Mouse (Mus musculus) bone marrow, adult 2 months (tissue): ENCODE measurements at regions not wholly inside any gene's neighbourhood (a gene's known extent, or its start where the extent isn't known, plus 50 kb on each side); places are given as distances from the start of the nearest gene placed in this dataset.

Experiments
- CTCF ChIP-seq: fragments of 200-500 bp; IDR thresholded peaks from 2 replicates; pipeline ENCODE4 v1.5.1; 2011; ENCODE audit warnings: low read length, control low read depth; ENCODE audit not compliant: control insufficient read depth, insufficient read depth
- POLR2A ChIP-seq: fragments of 200-500 bp; IDR thresholded peaks from 2 replicates; pipeline ENCODE4 v1.6.1; 2011; ENCODE audit warnings: low read depth, mild to moderate bottlenecking, control low read depth, low read length, borderline replicate concordance; ENCODE audit not compliant: control insufficient read depth

DNA sequence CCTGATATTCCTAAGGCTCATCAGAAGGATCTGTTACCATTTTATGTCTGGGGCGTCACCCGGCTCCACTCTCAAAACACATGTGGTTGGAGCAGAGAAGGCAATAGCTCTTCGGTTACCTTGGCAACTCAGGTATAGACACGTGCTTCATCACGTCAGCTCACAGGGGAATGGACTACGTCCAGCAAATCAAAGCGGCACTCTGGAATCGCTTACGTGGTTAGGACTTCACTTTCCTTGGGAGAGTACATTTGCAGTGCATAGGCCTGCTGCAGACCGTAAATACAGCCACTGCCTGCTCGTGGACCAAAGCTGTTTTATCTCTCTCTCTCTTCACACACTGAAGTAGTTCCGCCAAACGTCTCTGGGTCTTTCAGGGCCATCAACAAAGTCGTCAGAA lies 74.1 kb upstream of the Prok2 start:
- TF ChIP-seq POLR2A (no peak), CTCF (no peak)
